Mouse (Mus musculus) limb, embryonic 14.5 days (tissue): ENCODE measurements at regions not wholly inside any gene's neighbourhood (a gene's known extent, or its start where the extent isn't known, plus 50 kb on each side); places are given as distances from the start of the nearest gene placed in this dataset.

Source experiments
- ATAC-seq: fragments of 200-750 bp; cut with Nextera tagmentation; 2 replicates; pipeline ENCODE4 v1.8.0; 2017; ENCODE audit warnings: low read depth, moderate number of reproducible peaks, moderate TSS enrichment; ENCODE audit not compliant: low FRiP score
- DNase-seq: peaks from one replicate; pipeline ENCODE4 v3.0.0-alpha.2; 2015; ENCODE audit warnings: low spot score
- H3K27ac ChIP-seq: fragments of 300-500 bp; sonication (generic); replicated peaks from 2 replicates; pipeline ENCODE4 v1.5.1; 2014; ENCODE audit warnings: low read depth, mild to moderate bottlenecking, low read length, moderate library complexity, mixed read lengths
- H3K27me3 ChIP-seq: fragments of 300-500 bp; sonication (generic); 2 replicates; pipeline ENCODE4 v1.6.1; 2014; ENCODE audit warnings: low read length, mixed read lengths; ENCODE audit not compliant: control insufficient read depth, insufficient read depth
- H3K36me3 ChIP-seq: fragments of 300-500 bp; sonication (generic); 2 replicates; pipeline ENCODE4 v1.6.1; 2014; ENCODE audit warnings: mild to moderate bottlenecking, low read length, moderate library complexity, mixed read lengths; ENCODE audit not compliant: control insufficient read depth, insufficient read depth
- H3K4me1 ChIP-seq: fragments of 300-500 bp; sonication (generic); 2 replicates; pipeline ENCODE4 v1.6.1; 2014; ENCODE audit warnings: antibody characterized with exemption, low read length, mixed read lengths; ENCODE audit not compliant: control insufficient read depth, insufficient read depth
- H3K4me2 ChIP-seq: fragments of 300-500 bp; sonication (generic); replicated peaks from 2 replicates; pipeline ENCODE4 v1.6.1; 2014; ENCODE audit warnings: low read depth, mild to moderate bottlenecking, low read length, moderate library complexity; ENCODE audit not compliant: severe bottlenecking
- H3K4me3 ChIP-seq: fragments of 300-500 bp; sonication (generic); replicated peaks from 2 replicates; pipeline ENCODE4 v1.5.1; 2014; ENCODE audit warnings: low read length
- H3K9ac ChIP-seq: fragments of 300-500 bp; sonication (generic); 2 replicates; pipeline ENCODE4 v1.6.1; 2014; ENCODE audit warnings: mild to moderate bottlenecking, low read depth, low read length, moderate library complexity; ENCODE audit not compliant: severe bottlenecking
- H3K9me3 ChIP-seq: fragments of 300-500 bp; sonication (generic); 2 replicates; pipeline ENCODE4 v1.6.1; 2016; ENCODE audit warnings: low read length; ENCODE audit not compliant: control insufficient read depth
- POLR2A ChIP-seq: fragments of 200-500 bp; IDR thresholded peaks from 2 replicates; pipeline ENCODE4 v1.8.0; 2012; ENCODE audit warnings: inconsistent platforms, mild to moderate bottlenecking, moderate library complexity, borderline replicate concordance; ENCODE audit not compliant: insufficient read depth, insufficient read length; ENCODE audit errors: extremely low read depth
- WGBS: fragments of 180-500 bp; shearing (Covaris S2); extraction: QIAGEN DNeasy Blood & Tissue Kit; methylation state at CpG from one replicate; pipeline ENCODE4 v1.1.7; 2014; 5-methylcytosine and 5-hydroxymethylcytosine counted together

GRCm38 (mm10) chr2:137192183-137192582, 75.7 kb upstream of the Jag1 start:
- TF ChIP-seq POLR2A, result no peak
- Histone ChIP-seq H3K4me1 (peaks cover 20% of the 10 kb centered on the region), H3K4me3 (no peak overlapping the region), H3K36me3 (no peaks in the 10 kb centered on the region), H3K9me3 (no peaks in the 10 kb centered on the region), H3K27ac (no peak overlapping the region), H3K9ac (no peak overlapping the region), H3K4me2 (no peak overlapping the region), H3K27me3 (no peaks in the 10 kb centered on the region)
- DNase-seq (no peak), ATAC-seq (no peak)
- 75% methylated on average over 7 of the region's 7 CpGs for WGBS

DNA sequence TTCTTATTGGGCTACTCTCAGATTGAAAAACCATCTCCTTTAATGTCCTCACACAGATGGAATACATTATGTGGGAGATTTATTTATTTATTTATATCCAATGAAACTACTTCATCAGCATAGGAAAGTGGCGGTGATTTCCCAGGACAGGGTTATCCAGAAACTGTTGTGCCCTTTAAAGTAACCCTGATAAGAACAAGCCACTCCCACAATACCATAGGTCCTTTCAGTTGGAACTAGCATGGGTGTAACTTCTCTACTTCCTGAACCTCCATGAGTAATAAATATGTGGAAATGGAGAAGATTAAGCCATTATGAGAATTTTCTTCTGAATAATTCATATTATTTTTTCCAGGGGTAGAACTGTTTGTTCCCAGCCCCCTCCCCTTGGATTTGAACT, 52.7 kb upstream of the Jag1 start:
- Histone ChIP-seq H3K36me3 (no peaks in the 10 kb centered on the region), H3K9me3 (no peaks in the 10 kb centered on the region), H3K9ac (no peak overlapping the region), H3K27ac (no peak overlapping the region), H3K4me2 (no peak overlapping the region), H3K4me3 (no peak overlapping the region), H3K4me1 (peaks cover 12% of the 10 kb centered on the region), H3K27me3 (no peaks in the 10 kb centered on the region)
- no peak for TF ChIP-seq POLR2A
- 48% methylated on average over 1 of the region's 1 CpGs for WGBS
- DNase-seq, result no peak
- ATAC-seq, result no peak

DNA sequence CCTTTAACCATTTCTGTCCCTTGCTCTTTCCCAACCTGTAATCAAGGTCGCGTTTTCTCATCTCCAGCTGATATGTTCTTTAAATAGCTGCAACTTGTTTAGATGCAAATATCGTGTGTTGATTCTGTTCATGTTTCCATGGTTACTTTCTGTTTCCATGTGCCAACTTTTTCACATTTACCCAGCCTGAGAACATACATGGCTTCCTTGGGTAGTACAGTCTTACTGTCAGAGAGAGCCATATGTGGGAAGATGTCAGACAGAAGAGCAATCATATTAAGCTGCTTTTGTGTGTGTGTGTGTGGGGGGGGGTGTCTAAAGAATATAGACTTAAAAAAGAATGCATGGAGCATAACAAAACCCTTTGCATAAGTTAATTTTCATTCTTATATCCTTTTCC, 52.2 kb upstream of the Jag1 start:
- DNase-seq (no peak), ATAC-seq (no peak)
- no peak overlapping the region for H3K9ac ChIP-seq
- H3K27ac ChIP-seq, result no peak overlapping the region
- H3K27me3 ChIP-seq, result no peaks in the 10 kb centered on the region
- H3K36me3 ChIP-seq, result no peaks in the 10 kb centered on the region
- H3K4me3 ChIP-seq, result no peak overlapping the region
- WGBS, result 65% methylated on average over 3 of the region's 3 CpGs
- no peak for TF ChIP-seq POLR2A
- no peak overlapping the region for H3K4me2 ChIP-seq
- H3K9me3 ChIP-seq, result no peaks in the 10 kb centered on the region
- peaks cover 13% of the 10 kb centered on the region for H3K4me1 ChIP-seq
